Mouse (Mus musculus) cerebellum, adult 2 months (tissue): ENCODE results near the gene Ltbr.
A peak's percentile ranks its signal among the peaks of the same experiment; 100 is the strongest.

Experiments
- CTCF ChIP-seq: fragments of 200-500 bp; IDR thresholded peaks from 2 replicates; pipeline ENCODE4 v1.5.1; 2011; ENCODE audit warnings: low read depth, mild to moderate bottlenecking, control low read depth, low read length, moderate library complexity, borderline replicate concordance; ENCODE audit not compliant: insufficient read depth
- POLR2A ChIP-seq: fragments of 200-500 bp; IDR thresholded peaks from 2 replicates; pipeline ENCODE4 v1.6.1; 2011; ENCODE audit warnings: low read length, control low read depth, borderline replicate concordance; ENCODE audit not compliant: insufficient read depth

DNA sequence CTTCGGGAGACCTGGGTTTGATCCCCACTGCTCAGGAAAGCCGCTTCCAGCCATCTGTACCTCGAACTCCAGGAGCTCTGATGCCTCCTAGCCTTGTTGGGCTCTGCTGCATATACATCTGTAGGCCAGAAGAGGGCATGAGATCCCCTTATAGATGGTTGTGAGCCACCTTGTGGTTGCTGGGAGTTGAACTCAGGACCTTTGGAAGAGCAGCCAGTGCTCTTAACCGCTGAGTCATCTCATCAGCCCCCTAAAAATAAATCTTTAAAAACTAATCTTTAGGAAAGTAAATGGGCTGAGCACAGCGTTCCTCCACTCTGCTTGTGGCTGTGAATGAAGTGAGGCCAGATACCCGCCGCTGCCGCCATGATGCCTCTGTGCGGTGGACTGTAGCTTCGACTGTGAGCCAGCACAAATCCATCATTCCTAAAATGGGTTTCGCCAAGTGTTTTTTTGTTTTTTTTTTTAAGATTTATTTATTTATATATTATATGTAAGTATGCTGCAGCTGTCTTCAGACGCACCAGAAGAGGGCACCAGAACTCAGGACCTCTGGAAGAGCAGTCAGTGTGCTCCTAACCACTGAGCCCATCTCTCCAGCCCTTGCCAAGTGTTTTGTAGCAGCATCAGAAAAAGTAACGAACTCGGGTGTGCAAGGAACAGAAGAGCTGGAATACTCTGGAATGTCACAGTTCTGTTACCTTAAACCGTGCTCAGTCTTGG is 38.7 kb downstream of the Ltbr start:
- no peak for TF ChIP-seq POLR2A
- TF ChIP-seq CTCF, result peak; percentile 24; the same call in 1 of the 2 replicates
